Mouse (Mus musculus) CH12.LX (cell line): ENCODE measurements at regions not wholly inside any gene's neighbourhood (a gene's known extent, or its start where the extent isn't known, plus 50 kb on each side); places are given as distances from the start of the nearest gene placed in this dataset.

ENCODE experiments used
- DNase-seq: peaks from one replicate; pipeline ENCODE4 v3.0.0-alpha.2; 2013; ENCODE audit errors: extremely low read depth
- H3K27ac ChIP-seq: 2 replicates; pipeline ENCODE4 v1.5.1; 2012; ENCODE audit warnings: low read depth, mild to moderate bottlenecking, control low read depth, moderate library complexity; ENCODE audit not compliant: insufficient read depth
- H3K27me3 ChIP-seq: replicated peaks from 2 replicates; pipeline ENCODE3; 2012; ENCODE audit warnings: inconsistent platforms
- H3K36me3 ChIP-seq, 2 experiments: replicated peaks in 1 of 2; 2 replicates each; pipeline versions ENCODE3 to v1.6.1; 2012; ENCODE audit warnings: inconsistent platforms in 1 of 2, low read length in 1 of 2, mild to moderate bottlenecking in 1 of 2, mixed read lengths in 1 of 2, moderate library complexity in 1 of 2; ENCODE audit not compliant: control insufficient read depth in 1 of 2, insufficient read depth in 1 of 2
- H3K4me1 ChIP-seq, 2 experiments: 2 replicates each; pipeline ENCODE4 v1.6.1; 2012; ENCODE audit warnings: inconsistent platforms in 1 of 2, moderate library complexity in 1 of 2; ENCODE audit not compliant: insufficient read depth in 2 of 2, control insufficient read depth in 1 of 2
- H3K4me2 ChIP-seq: 2 replicates; pipeline ENCODE4 v1.6.1; 2012; ENCODE audit warnings: low read depth, mild to moderate bottlenecking, control low read depth; ENCODE audit not compliant: poor library complexity, insufficient read depth, severe bottlenecking
- H3K4me3 ChIP-seq, 3 experiments: fragments of 150-350 bp in 1 of 3; sonication (generic) in 1 of 3; replicated peaks in 1 of 3; 2 replicates each; pipeline versions ENCODE3 to v1.5.1; 2011 to 2012; ENCODE audit warnings: low read depth in 2 of 3, low read length in 2 of 3, mild to moderate bottlenecking in 2 of 3, moderate library complexity in 2 of 3, control low read depth in 1 of 3, improper control_type of control experiment in 1 of 3, inconsistent platforms in 1 of 3, mixed read lengths in 1 of 3; ENCODE audit not compliant: poor library complexity in 1 of 3
- H3K79me2 ChIP-seq: replicated peaks from 2 replicates; pipeline ENCODE4 v1.6.1; 2012; ENCODE audit warnings: mild to moderate bottlenecking, moderate library complexity; ENCODE audit not compliant: control insufficient read depth, poor library complexity, insufficient read depth, severe bottlenecking; ENCODE audit errors: extremely low read depth
- H3K9ac ChIP-seq: 2 replicates; pipeline ENCODE4 v1.6.1; 2012; ENCODE audit warnings: low read depth, mild to moderate bottlenecking, control low read depth, moderate library complexity; ENCODE audit not compliant: insufficient read depth
- H3K9me3 ChIP-seq: replicated peaks from 2 replicates; pipeline ENCODE3; 2012; ENCODE audit warnings: low read length, inconsistent platforms, mixed read lengths
- BHLHE40 ChIP-seq: IDR thresholded peaks from 2 replicates; pipeline ENCODE4 v1.6.1; 2011; ENCODE audit warnings: mild to moderate bottlenecking, low read depth, low read length, improper control_type of control experiment
- CHD1 ChIP-seq: IDR thresholded peaks from 2 replicates; pipeline ENCODE4 v1.6.1; 2012; ENCODE audit warnings: low read depth, low read length, improper control_type of control experiment, inconsistent platforms
- CHD2 ChIP-seq: IDR thresholded peaks from 2 replicates; pipeline ENCODE4 v1.6.1; 2011; ENCODE audit warnings: low read length, improper control_type of control experiment
- E2F4 ChIP-seq: IDR thresholded peaks from 2 replicates; pipeline ENCODE4 v1.6.1; 2011; ENCODE audit warnings: low read depth, low read length, improper control_type of control experiment; ENCODE audit not compliant: insufficient replicate concordance
- ELF1 ChIP-seq: IDR thresholded peaks from 2 replicates; pipeline ENCODE4 v1.6.1; 2014; ENCODE audit warnings: low read depth, mild to moderate bottlenecking, inconsistent platforms, low read length, improper control_type of control experiment
- GABPA ChIP-seq: IDR thresholded peaks from 2 replicates; pipeline ENCODE4 v1.6.1; 2012; ENCODE audit warnings: low read depth, low read length, improper control_type of control experiment, inconsistent platforms; ENCODE audit not compliant: insufficient replicate concordance
- IRF4 ChIP-seq: IDR thresholded peaks from 2 replicates; pipeline ENCODE4 v1.6.1; 2014; ENCODE audit warnings: low read depth, mild to moderate bottlenecking, inconsistent platforms, low read length, improper control_type of control experiment
- JUND ChIP-seq: conservative IDR thresholded peaks from 2 replicates; pipeline ENCODE4 v1.6.1; 2011; ENCODE audit warnings: low read depth, low read length, improper control_type of control experiment
- KAT2A ChIP-seq: IDR thresholded peaks from 2 replicates; pipeline ENCODE4 v1.6.1; 2012; ENCODE audit warnings: low read length, improper control_type of control experiment, inconsistent platforms; ENCODE audit not compliant: insufficient replicate concordance
- MAFK ChIP-seq: IDR thresholded peaks from 2 replicates; pipeline ENCODE4 v1.6.1; 2011; ENCODE audit warnings: low read length, improper control_type of control experiment; ENCODE audit not compliant: insufficient replicate concordance
- MAZ ChIP-seq: IDR thresholded peaks from 2 replicates; pipeline ENCODE4 v1.6.1; 2012; ENCODE audit warnings: low read depth, mild to moderate bottlenecking, inconsistent platforms, low read length, improper control_type of control experiment, moderate library complexity
- MXI1 ChIP-seq: IDR thresholded peaks from 2 replicates; pipeline ENCODE4 v1.6.1; 2011; ENCODE audit warnings: mild to moderate bottlenecking, low read depth, low read length, improper control_type of control experiment
- PAX5 ChIP-seq: IDR thresholded peaks from 2 replicates; pipeline ENCODE4 v1.6.1; 2012; ENCODE audit warnings: low read length, inconsistent platforms, mixed read lengths
- POLR2A ChIP-seq: IDR thresholded peaks from 2 replicates; pipeline ENCODE4 v1.6.1; 2011; ENCODE audit warnings: low read depth, mild to moderate bottlenecking, improper control_type of control experiment, low read length
- POLR2AphosphoS2 ChIP-seq: IDR thresholded peaks from 2 replicates; pipeline ENCODE4 v1.6.1; 2011; ENCODE audit warnings: low read depth, low read length, improper control_type of control experiment
- RAD21 ChIP-seq: IDR thresholded peaks from 2 replicates; pipeline ENCODE4 v1.6.1; 2011; ENCODE audit warnings: low read depth, mild to moderate bottlenecking, low read length, improper control_type of control experiment, moderate library complexity
- RCOR1 ChIP-seq: conservative IDR thresholded peaks from 2 replicates; pipeline ENCODE4 v1.6.1; 2012; ENCODE audit warnings: low read depth, mild to moderate bottlenecking, inconsistent platforms, low read length, improper control_type of control experiment
- SIN3A ChIP-seq: IDR thresholded peaks from 2 replicates; pipeline ENCODE4 v1.6.1; 2012; ENCODE audit warnings: low read length, improper control_type of control experiment, inconsistent platforms
- TBP ChIP-seq: conservative IDR thresholded peaks from 2 replicates; pipeline ENCODE4 v1.6.1; 2011; ENCODE audit warnings: low read depth, low read length, improper control_type of control experiment
- TCF12 ChIP-seq: IDR thresholded peaks from 2 replicates; pipeline ENCODE4 v1.6.1; 2014; ENCODE audit warnings: low read depth, mild to moderate bottlenecking, inconsistent platforms, low read length, improper control_type of control experiment
- UBTF ChIP-seq: IDR thresholded peaks from 2 replicates; pipeline ENCODE4 v1.6.1; 2012; ENCODE audit warnings: low read depth, mild to moderate bottlenecking, inconsistent platforms, low read length, improper control_type of control experiment, moderate library complexity
- USF2 ChIP-seq: conservative IDR thresholded peaks from 2 replicates; pipeline ENCODE4 v1.6.1; 2011; ENCODE audit warnings: low read depth, low read length, improper control_type of control experiment
- ZKSCAN1 ChIP-seq: IDR thresholded peaks from 2 replicates; pipeline ENCODE4 v1.6.1; 2012; ENCODE audit warnings: low read depth, inconsistent platforms, low read length, improper control_type of control experiment, borderline replicate concordance
- ZMIZ1 ChIP-seq: IDR thresholded peaks from 2 replicates; pipeline ENCODE4 v1.6.1; 2012; ENCODE audit warnings: low read depth, mild to moderate bottlenecking, inconsistent platforms, low read length, improper control_type of control experiment
- dilution Hi-C: fragments of 300-500 bp; cut with MboI; formaldehyde crosslinking; loops from 2 replicates; pipeline ENCODE4 v1.14.3; 2020; ENCODE audit warnings: low sequenced_read_pairs; ENCODE audit not compliant: extremely low pct_unique_long_range_greater_than_20kb, extremely low pct_ligation_motif_present
- in situ Hi-C: fragments of 300-500 bp; cut with MboI; formaldehyde crosslinking; loops from 3 replicates; pipeline ENCODE4 v1.14.3; 2019; ENCODE audit warnings: low sequenced_read_pairs, low pct_ligation_motif_present, low pct_unique_long_range_greater_than_20kb, mixed read lengths

DNA sequence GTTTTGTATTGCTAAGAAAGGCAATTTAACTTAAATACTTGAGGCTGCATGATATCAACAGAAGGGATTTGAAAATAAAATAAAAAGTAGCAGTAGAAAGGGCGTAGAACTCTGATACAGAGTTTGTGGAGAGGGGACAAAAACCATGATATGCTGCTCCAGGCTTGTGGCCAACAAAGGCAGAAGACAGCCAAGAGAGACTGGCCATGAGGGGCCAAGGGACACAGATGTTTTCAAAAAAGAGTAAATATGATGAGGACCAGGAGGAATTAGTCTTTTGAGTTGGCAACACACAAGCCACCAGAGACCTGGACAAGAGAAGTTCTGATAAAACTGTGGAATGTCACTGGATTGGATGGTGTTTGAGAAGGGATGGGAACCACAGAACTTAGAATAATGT, 471.2 kb downstream of the Plxdc2 start:
- Histone ChIP-seq H3K9ac (no peak overlapping the region), H3K27ac (no peak overlapping the region), H3K27me3 (no peaks in the 10 kb centered on the region), H3K9me3 (no peaks in the 10 kb centered on the region), H3K4me1 (peaks cover 0 to 7% of the 10 kb centered on the region in 2 experiments; a peak in 2 of 4 replicates), H3K79me2 (no peaks in the 10 kb centered on the region), H3K36me3 (no peaks in the 10 kb centered on the region), H3K4me2 (no peak overlapping the region), H3K4me3 (no peak overlapping the region)
- dilution Hi-C loops: no loop called here
- TF ChIP-seq ELF1 (no peak), GABPA (no peak), SIN3A (no peak), UBTF (no peak), E2F4 (no peak), RAD21 (no peak), CHD2 (no peak), CHD1 (no peak), ZMIZ1 (no peak), IRF4 (no peak), BHLHE40 (no peak), POLR2AphosphoS2 (no peak), ZKSCAN1 (no peak), TBP (no peak), KAT2A (no peak), MXI1 (no peak), POLR2A (no peak), MAFK (no peak), MAZ (no peak), JUND (no peak)
- in situ Hi-C loops: no loop called here
- no peak for DNase-seq

DNA sequence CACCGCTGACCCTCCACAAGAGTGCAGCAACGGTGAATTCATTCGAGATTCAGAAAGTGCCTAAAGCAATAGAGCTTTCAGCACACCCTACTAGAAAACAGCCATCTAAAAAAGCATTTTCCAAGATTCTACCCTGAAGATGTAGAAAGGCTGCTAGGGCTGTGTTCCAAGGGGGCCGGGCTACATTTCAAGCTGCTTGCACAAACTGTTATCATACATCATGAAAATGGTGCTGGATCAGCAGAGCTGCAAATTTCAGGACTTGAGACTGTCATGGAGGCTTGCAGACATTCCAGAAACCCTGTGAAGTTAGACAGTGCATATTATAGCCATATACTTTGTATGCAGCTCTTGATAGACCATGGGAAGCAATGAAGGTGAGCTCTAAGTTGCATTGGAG, 479.9 kb downstream of the Plxdc2 start:
- no peak for DNase-seq
- H3K79me2 ChIP-seq: no peaks in the 10 kb centered on the region
- no peak overlapping the region for H3K4me2 ChIP-seq
- H3K9ac ChIP-seq: no peak overlapping the region
- dilution Hi-C loops: no loop called here
- no peaks in the 10 kb centered on the region for H3K9me3 ChIP-seq
- no peaks in the 10 kb centered on the region for H3K36me3 ChIP-seq
- TF ChIP-seq MXI1: no peak
- TF ChIP-seq RAD21: no peak
- TF ChIP-seq CHD2: no peak
- no peak for TF ChIP-seq TCF12
- no peak for TF ChIP-seq MAFK
- no peak for TF ChIP-seq E2F4
- no peak for TF ChIP-seq ZKSCAN1
- no peak for TF ChIP-seq ZMIZ1
- no peak for TF ChIP-seq SIN3A
- TF ChIP-seq ELF1: no peak
- TF ChIP-seq BHLHE40: no peak
- TF ChIP-seq KAT2A: no peak
- no peak for TF ChIP-seq PAX5
- no peak for TF ChIP-seq USF2
- no peak for TF ChIP-seq RCOR1
- no peak overlapping the region for H3K4me3 ChIP-seq
- H3K4me1 ChIP-seq: no peaks in the 10 kb centered on the region
- H3K27me3 ChIP-seq: no peaks in the 10 kb centered on the region
- in situ Hi-C loops: no loop called here
- H3K27ac ChIP-seq: no peak overlapping the region
